Mouse (Mus musculus) bone marrow macrophage, adult 2 months (primary cell): ENCODE data around the gene Suds3.

ENCODE experiments used
- CTCF ChIP-seq: IDR thresholded peaks from 2 replicates; pipeline ENCODE4 v1.5.1; 2012; ENCODE audit warnings: low read depth, mild to moderate bottlenecking, low read length, moderate library complexity
- POLR2A ChIP-seq: IDR thresholded peaks from 2 replicates; pipeline ENCODE4 v1.6.1; 2012; ENCODE audit warnings: mild to moderate bottlenecking, low read depth, low read length, borderline replicate concordance

- TF ChIP-seq POLR2A, result no peak
- no peak for TF ChIP-seq CTCF
Measured at GRCm38 (mm10) chr5:117130726-117131125, 14.8 kb upstream of the Suds3 start.
